Mouse (Mus musculus): ENCODE measurements around the gene Capzb.

The Capzb gene

DNA sequence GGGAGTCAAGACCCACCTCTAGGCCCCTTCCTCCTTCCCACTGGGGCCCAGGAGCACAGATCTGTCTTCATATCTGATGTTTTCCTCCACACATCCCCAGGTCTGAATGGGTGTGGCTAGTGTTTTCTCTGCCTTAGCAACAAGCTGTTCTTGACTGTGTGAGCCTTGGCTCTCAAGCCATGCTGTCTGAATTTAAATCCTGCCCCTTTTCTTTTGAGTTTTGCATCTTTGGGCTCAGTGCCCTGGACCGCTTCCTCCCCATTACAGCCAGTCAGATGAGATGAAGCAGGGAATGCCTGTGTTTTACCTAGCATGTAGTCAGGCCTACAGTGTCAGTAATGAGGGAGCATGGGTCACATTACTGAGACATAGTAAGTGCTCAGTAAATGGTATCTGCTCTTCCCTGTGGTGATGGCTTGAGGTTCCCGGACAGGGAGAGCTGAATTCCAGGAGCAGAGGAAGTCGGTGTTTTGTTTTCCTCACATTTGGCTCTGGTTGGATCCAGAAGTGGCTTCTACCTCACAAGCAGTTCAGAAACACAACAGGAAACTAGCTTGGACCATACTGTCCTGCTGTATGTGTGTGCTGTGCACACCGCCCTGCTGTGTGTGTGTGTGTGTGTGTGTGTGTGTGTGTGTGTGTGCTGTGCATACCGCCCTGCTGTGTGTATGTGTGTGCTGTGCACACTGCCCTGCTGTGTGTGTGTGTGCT lies 16.6 kb downstream of the Capzb start:
- no peak for DNase-seq

DNA sequence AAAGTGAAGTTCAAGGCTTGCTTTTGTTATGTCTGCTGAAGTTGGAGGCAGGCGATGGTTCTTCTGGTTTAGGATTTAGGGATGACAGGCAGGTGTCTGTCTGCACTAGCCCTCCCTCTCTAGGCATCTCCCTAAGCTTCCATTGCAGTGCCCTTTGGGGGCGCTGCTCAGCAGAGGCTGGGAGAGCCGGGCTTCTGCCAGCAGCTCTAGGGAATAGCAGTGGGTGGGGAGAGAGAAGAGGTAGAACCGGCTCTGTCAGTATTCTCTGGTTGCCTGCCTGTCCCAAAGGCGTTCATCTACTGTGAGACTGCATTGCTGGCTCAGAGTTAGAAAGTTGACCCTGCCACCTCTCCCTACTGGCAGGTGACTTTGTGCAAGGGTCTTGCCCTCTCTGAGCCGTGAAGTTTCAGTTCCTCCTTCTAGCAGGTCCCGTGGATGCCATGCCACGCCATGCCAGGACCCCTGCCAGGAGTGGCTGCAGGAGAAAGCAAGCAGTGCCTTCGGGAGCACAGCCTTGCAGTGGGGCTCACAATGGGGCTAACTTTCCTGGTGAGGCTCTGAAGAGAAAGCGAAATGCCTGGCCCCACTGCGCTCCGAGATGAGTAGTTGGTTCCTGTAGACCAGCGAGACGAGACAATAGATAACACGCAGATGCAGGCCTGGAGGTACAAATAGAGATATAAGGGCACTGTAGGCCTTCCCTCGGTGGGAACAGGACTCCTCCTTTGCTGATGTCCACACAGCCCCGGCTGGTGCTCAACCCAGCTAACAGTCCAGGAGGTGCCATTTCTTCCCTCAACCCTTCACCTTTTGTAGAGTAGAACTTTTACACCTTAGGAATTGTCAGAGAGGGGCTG lies 19.5 kb downstream of the Capzb start:
- DNase-seq, result no peak

DNA sequence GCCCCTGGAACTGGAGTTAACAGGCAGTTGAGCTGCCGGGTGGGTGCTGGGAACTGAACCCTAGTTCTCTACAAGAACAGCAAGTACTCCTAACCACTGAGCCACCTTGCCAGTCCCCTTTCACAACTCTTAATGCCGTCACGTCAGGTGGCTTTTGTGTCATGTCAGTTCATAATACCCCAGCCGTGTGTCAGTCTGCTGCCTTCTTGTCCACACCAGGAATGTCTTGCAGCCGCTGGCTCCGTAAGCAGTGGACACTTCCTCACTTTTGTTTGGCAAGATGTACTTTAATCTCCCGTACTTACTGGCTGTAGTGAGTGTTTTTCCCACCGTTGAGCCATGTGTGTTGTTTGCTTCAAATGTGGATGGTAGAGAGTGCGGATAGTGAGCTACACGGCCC lies 20.4 kb downstream of the Capzb start:
- no peak for DNase-seq

DNA sequence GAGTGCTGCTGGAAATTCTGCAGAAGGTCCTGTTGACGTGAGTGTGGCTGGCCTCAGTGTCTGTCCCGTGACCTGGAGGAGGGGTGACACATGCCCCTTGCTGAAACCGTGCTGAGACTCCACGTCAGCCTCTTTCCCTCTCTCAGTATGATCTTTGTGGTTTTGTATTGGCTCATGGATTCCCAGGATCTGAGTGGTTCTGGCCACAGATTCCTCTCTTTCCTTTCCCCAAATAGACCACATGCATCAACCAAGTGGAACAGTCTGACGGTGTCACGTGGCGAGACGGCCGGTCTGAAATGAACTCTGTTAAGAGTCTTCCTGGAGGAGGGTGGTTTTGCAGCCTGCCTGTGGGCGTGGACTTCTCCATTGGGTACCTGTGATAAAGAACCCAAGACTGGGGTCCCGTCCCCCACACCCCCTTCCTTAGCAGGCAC lies 21.3 kb downstream of the Capzb start:
- DNase-seq, result no peak

DNA sequence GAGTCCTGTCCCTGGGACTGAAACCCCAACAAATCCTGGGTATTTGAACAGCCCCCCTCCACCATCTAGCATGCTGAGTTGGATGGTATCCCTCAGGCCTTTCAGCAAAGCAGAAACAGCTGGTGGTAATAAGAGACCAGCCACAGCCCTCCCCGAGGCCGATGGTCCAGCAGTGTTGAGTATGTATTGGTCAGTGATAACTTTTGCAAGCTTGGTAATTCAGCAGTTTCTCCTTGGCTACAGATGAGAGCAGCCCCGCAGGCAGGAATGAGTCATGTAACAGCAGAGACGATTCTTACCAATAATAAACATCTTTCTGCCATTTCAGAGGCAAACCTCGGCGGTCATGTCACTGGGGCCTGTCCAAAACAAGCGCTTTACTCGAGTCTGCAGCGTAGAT lies 23.9 kb downstream of the Capzb start:
- no peak for DNase-seq

DNA sequence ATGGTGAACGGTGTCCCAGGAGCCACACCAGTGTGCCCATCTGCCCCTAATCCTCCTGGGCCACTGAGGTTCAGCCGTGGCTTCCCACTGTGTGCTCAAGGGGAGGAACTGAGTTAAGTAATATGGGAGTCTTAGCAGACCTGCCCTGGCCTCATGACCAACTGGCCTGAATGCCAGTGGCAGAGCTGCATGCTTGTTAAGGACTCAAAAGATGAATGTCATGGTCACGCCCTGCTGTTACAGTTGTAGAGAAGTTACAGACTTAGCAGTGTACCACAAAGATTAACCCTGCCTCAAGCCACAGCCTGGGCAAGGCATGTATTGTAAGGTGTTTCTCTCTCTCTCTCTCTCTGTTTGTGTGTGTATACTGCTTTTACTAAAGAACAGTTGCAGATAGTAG lies 25.8 kb downstream of the Capzb start:
- no peak for DNase-seq

DNA sequence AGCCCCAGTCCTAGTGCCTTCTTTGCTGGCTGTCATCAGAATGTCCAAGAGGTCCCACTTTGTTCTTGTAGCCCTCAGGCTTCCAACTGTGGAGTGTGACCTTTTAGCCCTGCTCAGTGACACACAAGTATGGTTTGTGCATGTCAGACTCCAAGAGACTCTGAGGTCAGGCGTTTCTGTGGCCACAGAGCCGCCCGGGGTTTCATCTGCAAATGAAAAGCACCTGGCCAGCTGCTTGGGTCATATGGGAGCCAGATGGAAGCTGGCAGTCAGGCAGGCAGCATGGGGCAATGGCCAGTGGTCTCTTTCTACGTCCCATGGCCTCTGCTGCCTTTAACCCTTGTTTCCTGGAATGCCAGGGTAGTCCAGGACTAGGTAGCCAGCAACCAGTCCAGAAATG lies 27.0 kb downstream of the Capzb start:
- DNase-seq, result no peak

DNA sequence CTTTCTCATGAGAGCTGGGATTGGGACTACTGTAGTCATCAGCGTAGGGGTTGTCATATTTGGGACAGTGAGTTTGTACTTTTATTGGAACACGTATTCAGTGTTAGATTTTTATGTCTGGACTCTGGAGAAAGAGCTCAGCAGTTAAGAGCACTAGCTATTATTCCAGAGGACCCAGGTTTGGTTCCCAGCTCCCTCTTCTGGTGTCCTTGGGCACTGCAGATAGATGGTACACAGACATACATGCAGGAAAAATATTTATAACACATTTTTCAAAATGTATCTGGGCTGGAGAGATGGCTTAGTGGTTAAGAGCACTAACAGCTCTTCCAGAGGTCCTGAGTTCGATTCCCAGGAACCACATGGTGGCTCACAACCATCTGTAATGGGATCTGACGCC lies 28.3 kb downstream of the Capzb start:
- DNase-seq, result no peak

DNA sequence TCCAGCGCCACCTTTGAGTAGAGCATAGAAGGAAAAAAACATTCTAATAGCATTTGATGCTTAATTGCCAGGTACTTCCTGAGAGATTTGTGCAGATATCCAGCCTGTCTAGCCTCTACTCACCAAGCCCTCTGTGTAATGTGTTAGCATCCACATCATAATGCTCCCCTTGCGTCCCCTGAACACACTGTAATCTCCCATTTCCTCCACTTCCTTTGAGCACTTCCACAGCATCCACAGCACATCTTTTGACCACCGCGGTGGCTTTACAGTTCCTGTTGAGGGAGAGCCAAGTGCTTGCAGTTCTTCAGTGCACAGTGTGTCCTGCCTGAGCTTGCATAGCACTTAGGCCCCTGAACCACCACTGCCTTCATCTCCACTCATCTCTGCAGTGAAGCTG lies 29.1 kb downstream of the Capzb start:
- no peak for DNase-seq

DNA sequence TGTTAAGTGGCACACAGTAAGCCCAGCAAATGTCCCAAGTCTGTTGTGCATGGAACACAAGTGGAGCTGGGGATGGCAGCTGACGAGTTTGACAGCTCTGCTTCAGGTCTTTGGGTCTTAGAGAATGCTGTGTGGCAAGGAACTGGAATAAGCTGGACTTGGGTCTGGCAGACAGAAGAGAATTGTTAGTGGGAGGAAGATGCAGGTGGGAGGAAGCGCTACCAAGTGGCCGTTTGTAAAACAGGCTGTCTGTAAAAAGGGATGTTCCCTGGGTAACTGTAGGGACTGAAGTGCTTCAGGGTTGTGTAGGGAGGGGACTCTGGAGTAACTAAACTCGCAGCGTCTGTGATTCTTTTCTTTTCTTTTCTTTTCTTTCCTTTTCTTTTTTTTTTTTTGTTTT lies 32.4 kb downstream of the Capzb start:
- DNase-seq, result no peak

DNA sequence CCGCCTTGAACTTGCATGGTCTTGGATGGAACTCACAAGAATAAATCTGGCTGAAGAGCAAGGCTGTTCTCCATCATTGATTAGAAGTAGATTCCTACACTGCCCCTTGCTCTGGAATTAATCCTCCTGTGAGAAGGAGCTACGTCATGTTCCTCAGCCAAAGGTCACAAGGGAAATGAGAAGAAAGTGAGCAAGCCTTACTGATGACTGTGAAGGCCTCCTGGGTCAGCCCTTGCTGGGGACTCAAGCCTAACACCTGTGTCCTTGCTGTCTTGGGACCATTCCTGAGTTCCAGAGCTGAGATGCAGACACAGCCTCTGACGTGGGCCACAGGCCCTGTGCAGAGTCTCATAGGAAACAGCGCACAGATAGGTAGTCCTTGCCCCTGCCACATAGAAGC lies 33.2 kb downstream of the Capzb start:
- no peak for DNase-seq

DNA sequence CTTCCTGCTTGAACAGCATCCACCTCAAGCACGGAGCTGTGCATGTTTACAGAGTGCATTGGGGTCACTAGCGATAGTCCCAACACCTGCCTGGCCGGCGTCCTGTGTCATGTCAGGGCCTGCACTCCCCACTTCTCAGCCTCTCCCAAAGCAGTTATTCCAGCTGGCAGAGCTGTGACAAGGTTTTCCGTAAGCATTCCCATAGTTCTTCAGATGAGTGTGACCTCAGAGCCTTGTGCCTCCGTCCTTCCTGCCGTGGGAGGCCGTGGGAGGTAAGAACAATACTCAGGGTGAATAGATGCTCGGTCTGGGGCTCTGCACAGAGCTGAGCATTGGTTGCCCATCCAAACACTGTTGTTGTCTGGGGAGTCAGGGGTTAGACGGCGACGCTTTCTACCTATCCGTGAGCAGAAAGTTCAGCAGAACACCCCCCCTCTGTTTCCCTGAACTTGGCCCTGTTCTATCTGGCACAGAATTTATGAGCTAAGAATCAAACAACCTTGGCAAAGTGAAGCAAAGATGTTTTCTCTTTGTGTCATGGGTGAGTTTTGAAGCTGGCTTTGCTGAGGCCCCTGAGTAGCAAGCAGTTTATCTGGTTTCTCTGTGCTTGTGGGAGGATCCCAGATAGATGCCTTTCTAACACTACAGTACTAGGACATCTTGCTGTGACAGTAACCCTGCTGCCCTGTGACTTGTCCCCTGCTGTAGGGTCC lies 34.0 kb downstream of the Capzb start:
- DNase-seq, result no peak

DNA sequence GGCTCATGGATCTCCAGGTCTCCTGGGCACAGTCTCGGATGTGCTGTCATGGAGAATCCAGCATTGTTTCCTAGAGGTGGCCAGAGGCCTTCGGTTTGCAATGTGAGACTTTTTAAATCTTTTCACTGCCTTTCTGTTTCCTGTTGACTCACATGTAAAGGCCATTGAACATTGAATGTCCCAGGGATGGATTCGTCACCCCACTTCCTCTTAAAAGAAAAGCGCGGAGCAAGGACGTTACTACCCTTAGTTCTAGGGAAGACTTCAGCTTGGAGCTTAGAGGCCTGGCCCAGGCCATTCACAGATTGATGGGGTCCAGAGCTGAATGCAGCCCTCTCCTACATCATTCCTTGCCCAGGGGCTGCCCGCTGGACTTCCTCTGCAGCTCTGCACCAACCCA lies 35.2 kb downstream of the Capzb start:
- no peak for DNase-seq

DNA sequence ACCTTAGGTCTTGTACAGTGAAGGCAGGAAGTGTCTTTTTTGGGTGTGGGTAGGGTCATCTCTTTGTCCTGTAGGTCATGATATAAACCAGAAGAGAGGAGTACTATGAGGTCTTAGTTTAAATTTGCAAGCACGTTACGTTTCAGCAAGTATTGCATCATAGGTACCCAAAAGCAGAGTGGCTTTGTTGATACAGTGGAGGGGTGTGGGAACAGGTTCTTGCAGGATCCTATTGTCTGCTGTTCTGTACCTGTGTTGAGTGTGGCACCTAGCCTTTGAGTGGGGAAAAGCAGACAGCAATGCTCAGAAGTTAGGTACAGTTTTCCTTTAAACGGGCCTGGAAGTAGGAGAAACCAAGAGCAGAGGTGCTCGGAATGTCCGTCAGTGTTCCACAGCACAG lies 36.6 kb downstream of the Capzb start:
- DNase-seq, result no peak

DNA sequence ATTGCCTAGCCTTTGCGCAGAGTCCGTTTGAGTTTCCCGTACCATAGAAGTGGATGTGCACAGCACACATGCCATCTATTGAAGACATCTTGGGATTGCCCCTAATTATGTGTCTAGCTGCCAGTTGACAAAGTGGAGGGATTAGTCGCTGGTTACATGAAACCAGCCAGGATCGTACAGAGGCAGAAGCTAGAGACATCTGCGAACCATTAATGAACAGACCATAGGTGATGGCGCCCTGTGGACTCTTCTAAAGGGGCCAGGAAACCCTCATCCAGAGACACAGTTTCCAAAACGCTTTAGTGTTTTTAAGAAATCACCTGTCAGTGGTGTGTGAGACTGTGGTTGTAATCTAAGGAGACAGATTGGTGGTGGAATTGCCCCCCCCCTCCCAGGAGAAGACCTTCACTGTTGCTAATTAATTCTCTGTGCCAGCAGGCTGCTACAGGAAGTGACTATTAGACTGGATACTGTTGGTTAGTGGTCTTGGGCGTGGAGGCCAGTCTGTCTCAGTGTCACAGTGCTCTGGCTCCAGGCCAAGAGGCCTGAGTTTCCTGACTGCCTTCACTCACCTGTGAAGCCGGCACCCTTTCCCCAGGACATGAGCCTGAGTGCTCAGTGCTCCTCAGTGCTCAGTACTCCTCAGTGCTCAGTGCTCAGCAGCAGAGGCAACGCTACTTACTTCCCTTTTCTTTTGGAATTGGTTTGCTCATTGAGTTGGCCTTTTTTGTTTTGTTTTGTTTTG lies 37.8 kb downstream of the Capzb start:
- DNase-seq, result no peak

DNA sequence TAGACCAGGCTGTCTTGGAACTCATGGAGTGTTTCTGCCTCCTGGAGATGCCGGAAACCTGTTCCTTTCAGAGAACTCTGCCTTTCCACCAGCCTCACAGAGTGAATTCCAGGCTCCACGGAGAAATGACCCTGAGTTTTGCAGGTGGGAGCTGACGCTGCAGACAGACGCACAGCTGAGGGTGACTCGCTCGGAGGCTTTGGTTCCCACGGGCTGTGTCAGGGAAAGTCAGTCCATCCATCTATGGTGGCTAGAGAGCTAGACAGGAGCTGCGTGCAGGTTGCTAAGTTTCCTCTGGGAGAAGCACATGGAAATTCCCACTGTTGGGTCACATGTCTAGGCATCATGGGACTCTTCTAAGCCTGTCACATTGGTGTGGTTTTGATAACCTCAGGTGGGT lies 38.5 kb downstream of the Capzb start:
- no peak for DNase-seq

DNA sequence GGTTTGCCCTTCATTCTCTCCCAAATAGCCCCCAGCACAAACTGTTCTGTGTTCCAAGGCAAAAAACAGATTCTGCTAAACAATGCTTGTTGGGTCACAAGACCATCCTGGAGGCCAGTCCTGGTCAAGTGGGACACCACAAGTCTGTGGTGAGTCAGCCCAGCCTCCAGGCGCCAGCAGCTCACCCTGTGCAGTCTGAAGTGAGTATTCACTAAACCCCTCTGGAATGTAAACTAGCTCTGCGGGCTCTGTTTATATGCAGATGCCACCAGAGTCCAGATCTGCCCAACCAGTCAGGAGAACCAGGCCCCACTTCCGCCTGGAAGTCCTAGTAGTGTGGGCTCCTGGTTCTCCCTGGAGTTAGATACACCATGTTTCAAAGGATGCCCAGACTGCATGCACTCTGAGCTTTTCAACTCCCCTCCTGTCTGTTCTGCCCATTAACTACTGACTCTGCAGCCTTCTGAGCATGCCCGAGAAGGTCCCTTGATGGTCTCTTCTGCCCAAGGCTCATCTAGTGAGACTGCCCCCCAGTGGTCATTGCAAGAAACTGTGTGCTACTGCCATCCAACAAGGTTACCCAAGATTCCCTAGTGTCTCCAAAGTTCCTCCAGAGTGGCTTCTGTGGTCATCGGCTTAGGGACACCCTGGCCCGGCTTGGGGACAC lies 39.9 kb downstream of the Capzb start:
- DNase-seq, result peak; percentile 41

DNA sequence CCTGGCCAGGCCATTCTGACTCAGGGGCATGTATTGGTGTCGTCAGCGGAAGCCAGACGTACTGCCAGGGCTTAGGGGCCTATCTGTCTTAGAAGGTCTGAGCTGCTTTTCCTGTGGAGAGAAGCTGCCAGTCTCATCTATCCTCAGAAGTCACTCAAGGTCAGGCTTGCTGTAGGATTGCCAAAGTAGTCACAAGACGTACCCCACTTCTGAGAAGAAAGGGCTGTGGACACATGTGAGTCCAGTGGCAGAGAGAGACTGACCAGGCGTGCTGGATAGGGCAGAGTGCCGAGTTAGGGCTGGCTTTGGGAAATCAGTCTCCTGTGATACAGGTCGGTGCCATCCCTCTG lies 40.4 kb downstream of the Capzb start:
- no peak for DNase-seq

DNA sequence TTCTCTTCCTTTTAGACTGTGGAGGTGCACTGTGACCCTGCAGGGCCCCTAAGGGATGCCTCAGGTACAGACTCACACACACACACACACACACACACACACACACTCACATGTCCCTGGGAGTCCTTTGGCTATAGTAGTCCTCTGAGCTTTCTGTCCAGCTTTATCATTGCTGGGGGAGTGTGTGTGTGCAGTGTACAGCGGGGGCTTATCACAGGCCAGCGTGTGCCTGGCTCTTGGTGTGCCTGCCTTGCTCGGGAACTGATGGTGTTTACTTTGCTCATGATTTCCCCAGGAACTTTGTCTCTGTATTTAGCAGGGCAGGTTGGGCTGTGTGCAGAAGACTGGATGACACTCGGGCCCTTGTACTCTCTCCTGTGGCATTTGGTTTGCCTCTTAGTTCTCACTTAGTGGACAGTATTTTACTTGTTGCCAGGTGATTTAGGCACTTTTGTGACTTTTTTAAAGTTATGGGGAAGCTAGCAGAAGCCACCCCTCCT lies 41.1 kb downstream of the Capzb start:
- DNase-seq, result no peak

DNA sequence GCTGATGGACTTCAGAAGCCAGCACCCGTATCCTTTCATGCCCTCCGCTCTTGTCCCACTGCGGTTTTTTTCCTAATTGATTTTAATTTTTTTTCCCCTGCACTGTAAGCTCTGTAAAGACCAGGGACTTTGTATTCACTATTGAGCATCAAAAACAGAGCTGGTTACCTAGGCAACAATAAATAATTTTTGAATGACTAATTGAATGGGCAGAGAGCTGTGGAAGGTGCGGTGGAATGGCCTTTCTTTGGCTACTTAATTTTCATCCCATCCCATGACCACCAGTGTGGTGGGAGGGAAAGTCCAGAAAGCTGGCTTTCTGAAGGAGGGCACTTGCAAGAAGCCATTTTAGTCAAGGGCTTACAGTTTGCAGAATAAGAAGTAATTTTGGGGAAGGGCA lies 41.6 kb downstream of the Capzb start:
- no peak for DNase-seq

DNA sequence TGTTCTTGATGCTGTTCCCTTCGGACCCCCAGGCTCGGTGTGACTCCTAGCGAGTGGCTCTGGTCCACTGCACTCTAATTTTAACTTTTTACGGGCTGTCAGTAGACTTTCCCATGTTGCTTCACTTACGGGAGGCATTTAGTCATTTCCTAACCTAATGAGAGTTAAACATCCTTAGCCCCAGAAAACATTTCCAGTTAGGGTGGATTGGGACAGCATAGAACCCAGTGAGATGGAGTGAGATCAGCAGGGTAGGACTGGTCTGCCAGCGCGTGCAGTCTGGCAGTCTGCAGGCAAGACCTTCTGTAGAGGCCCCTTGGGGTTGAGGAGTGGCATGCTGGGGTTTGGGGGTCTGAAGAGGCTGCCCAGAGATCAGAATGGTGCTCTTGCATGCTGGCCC lies 42.9 kb downstream of the Capzb start:
- no peak for DNase-seq

DNA sequence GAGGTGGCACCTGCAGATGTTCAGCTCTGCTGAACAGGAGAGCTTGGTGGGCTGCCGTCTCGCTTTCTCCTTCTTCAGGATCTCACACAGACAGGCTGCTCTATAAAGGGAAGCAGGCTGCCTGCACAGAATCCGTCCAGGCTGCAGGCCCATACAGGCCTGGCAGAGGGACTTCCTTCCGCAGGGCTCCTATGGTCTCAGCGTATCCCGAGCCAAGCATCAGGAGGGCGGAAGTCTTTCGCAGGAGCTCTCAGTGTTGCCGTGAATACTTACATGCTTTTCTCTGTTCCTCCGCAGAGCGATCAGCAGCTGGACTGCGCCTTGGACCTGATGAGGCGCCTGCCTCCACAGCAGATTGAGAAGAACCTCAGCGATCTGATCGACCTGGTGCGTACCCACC lies 45.9 kb downstream of the Capzb start:
- no peak for DNase-seq

DNA sequence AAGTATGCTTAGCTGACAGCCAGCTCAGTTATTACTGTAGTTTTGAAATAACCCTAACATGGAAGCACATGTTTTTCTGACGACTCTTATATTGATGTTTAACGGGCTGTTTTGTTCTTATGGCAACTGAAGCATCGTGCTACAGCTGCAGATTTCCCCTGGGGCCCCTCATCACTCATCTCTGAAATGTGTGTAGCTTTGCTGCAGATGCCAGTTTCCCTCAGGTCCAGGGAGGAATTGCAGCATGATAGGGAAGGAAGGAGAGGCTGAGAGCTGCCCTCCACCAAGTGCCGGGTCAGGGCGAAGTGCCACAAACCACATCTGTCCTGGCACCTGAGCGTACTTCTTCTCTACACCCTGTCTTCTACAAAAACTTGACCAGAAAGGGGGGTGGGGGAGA lies 47.6 kb downstream of the Capzb start:
- DNase-seq, result no peak

All from cerebellum, adult 11 months (tissue).